Mouse (Mus musculus) spleen, adult 2 months (tissue): ENCODE measurements around the gene Cox6a1. TPM values are rescaled to one million over a fixed set of nuclear protein-coding genes. Genes with fewer than 3 reads are reported as not detected.

ENCODE experiments used
- DNase-seq, 2 experiments: peaks; one replicate each; pipeline versions ENCODE4 v3.0.0 to v3.0.0-alpha.2; 2012 to 2021; ENCODE audit warnings: low spot score in 2 of 2, low read depth in 1 of 2
- H3K27ac ChIP-seq: fragments of 200-500 bp; 2 replicates; pipeline ENCODE4 v1.5.1; 2012; ENCODE audit warnings: low read length, inconsistent platforms; ENCODE audit not compliant: insufficient read depth
- H3K27me3 ChIP-seq: fragments of 200-500 bp; 2 replicates; pipeline ENCODE4 v1.6.1; 2012; ENCODE audit warnings: mild to moderate bottlenecking, moderate library complexity, low read length, inconsistent platforms; ENCODE audit not compliant: control insufficient read depth, insufficient read depth
- H3K36me3 ChIP-seq: fragments of 200-500 bp; 2 replicates; pipeline ENCODE4 v1.6.1; 2012; ENCODE audit warnings: mild to moderate bottlenecking, low read length, inconsistent platforms; ENCODE audit not compliant: control insufficient read depth, insufficient read depth
- H3K4me1 ChIP-seq: fragments of 200-500 bp; 2 replicates; pipeline ENCODE4 v1.6.1; 2011; ENCODE audit warnings: inconsistent platforms; ENCODE audit not compliant: control insufficient read depth, insufficient read depth, insufficient read length
- H3K4me3 ChIP-seq: fragments of 200-500 bp; 2 replicates; pipeline ENCODE4 v1.5.1; 2011; ENCODE audit warnings: mild to moderate bottlenecking, inconsistent platforms; ENCODE audit not compliant: insufficient read depth, insufficient read length; ENCODE audit errors: extremely low read depth
- CTCF ChIP-seq: fragments of 200-500 bp; IDR thresholded peaks from 2 replicates; pipeline ENCODE4 v1.5.1; 2011; ENCODE audit warnings: mild to moderate bottlenecking, inconsistent platforms; ENCODE audit not compliant: insufficient read depth, insufficient read length, insufficient replicate concordance; ENCODE audit errors: extremely low read depth
- POLR2A ChIP-seq: fragments of 200-500 bp; IDR thresholded peaks from 2 replicates; pipeline ENCODE4 v1.6.1; 2011; ENCODE audit warnings: low read depth, low read length, inconsistent platforms
- WGBS: fragments of 180-500 bp; shearing (Covaris S2); methylation state at CpG from one replicate; pipeline ENCODE4 v1.1.7; 2018; 5-methylcytosine and 5-hydroxymethylcytosine counted together
- polyA plus RNA-seq: library from polyadenylated mRNA; depleted of rRNA; stranded (reverse); fragments of >200 nt; gene quantifications from 2 replicates; pipeline ENCODE4 v1.2.3, GENCODE M21; 2012

The Cox6a1 gene
- polyA plus RNA-seq, 1 experiment = 777 TPM

DNA sequence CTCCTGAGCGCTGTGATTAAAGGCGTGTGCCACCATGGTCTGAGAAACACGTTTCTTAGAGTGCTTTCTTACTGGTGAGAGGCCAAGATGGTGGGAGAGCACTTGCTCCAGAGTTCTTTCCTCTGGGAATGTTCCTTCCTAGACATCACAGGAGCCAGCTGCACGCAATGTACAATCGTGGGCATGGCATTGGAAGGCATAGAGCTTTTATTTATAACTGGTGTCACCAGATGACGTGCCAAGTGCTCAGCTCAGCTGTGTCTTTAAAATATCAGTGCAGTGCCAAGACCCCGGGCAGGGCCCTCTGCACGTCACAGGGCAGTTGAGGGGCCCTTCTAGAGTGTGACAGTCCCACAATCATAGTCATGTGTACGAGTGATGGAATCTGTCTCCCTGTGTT lies 17.8 kb downstream of the Cox6a1 start:
- Histone ChIP-seq H3K27ac (no peak overlapping the region), H3K4me1 (peaks cover 22% of the 10 kb centered on the region), H3K4me3 (no peak overlapping the region), H3K27me3 (no peaks in the 10 kb centered on the region), H3K36me3 (peaks cover 28% of the 10 kb centered on the region)
- no peak for TF ChIP-seq CTCF
- TF ChIP-seq POLR2A = no peak
- WGBS = 93% methylated on average over 9 of the region's 9 CpGs
- DNase-seq = no peak

DNA sequence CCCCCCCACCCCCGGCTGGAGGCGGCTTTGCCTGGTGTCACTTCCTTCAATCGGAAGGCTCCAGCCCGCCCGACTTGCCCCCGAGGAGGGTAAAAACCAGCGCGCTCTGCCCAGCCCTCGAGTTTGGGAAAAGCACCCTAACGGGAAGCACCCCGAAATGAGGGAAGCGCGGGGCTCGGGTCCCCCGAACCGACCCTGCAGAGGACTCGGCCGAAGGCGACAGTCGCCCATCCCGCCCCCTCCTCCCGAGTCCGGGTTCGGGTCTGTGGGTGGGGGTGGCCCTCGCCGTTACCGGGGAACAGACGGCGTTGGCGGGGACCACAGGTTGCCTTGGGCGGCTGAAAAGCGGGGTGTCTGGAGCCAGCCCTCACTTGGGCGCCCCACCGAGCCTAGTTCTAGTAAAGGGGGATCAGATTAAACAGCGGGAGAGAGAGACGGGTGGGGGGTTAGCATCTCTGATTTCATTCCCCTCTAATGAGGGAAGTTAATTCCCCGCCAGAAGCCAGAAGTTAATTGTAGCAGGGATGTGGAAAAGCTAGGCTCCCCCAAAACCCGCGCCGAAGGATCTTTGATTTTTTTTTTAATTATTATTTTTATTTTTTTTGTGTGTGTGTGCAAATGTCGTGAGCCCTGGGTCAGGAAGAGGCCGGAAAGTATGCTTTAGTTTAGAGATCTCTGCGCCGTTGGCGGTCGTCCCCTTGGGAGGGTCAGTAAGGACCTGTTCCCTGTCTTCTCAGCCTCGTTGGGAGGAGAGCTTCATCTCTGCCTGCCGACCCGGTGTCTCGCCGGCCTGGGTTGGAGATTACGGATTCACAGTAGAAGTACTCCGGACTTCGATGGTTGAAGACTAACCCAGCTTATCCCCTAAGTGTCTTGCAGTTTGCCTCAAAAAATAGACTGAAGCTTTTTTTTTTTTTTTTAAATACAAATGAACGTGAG lies 20.9 kb downstream of the Cox6a1 start:
- peak in 1 of 2 experiments; percentile 34 for DNase-seq
- WGBS = 3% methylated on average over 47 of the region's 55 CpGs
- TF ChIP-seq POLR2A = no peak
- no peak for TF ChIP-seq CTCF
- H3K27ac ChIP-seq = peak overlapping the region; percentile 71
- H3K27me3 ChIP-seq = no peaks in the 10 kb centered on the region
- peaks cover 16% of the 10 kb centered on the region for H3K36me3 ChIP-seq
- H3K4me3 ChIP-seq = peak overlapping the region; percentile 83
- H3K4me1 ChIP-seq = peaks cover 7% of the 10 kb centered on the region

- H3K27ac ChIP-seq = peak within 1 kb of the TSS; percentile 86
- H3K4me1 ChIP-seq = peaks cover 7% of the 10 kb centered on the region
- H3K36me3 ChIP-seq = peaks cover 9% of the 10 kb centered on the region
- DNase-seq = peak; percentile 81 to 92
- peak within 1 kb of the TSS; percentile 97 for H3K4me3 ChIP-seq
- 1% methylated on average over 60 of the region's 97 CpGs for WGBS
- H3K27me3 ChIP-seq = no peaks in the 10 kb centered on the region
- TF ChIP-seq POLR2A (no peak), CTCF (no peak)
Observed at GRCm38 (mm10) chr5:115326875-115327609, 21.7 kb downstream of the Cox6a1 start, which contains the start of gene Srsf9. Gene Srsf9, plus strand, starts transcription at chr5:115327177.

DNA sequence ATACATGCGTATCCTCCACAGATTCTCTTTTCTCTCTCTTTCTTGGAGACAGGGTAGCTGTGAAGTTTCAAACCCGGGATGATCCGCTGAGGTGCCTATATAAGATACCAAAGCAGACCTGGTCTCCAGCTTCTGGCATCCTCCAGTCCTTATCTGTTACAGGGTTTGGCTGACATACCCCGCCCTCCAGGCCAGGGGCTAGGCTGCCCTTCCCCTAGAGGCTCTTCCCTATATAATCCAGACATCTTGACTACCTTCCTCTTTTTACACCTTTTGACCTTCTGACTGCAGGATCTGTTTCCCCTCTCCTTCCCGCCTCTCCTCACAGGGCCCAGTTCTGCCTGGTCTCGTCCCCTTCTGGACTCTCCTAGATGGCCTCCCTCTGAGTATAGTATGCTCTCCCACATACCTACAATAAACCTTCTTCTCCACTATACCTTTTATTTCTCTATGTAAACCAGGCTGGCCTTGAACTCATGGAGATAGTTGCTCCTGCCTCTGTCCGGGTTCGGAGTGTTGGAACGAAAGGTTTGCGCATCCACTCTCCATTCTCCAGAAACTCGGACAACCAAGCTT lies 22.4 kb downstream of the Cox6a1 start:
- peak overlapping the region; percentile 86 for H3K27ac ChIP-seq
- peaks cover 7% of the 10 kb centered on the region for H3K4me1 ChIP-seq
- WGBS = 25% methylated on average over 11 of the region's 11 CpGs
- TF ChIP-seq POLR2A = no peak
- TF ChIP-seq CTCF = no peak
- DNase-seq = no peak
- peaks cover 5% of the 10 kb centered on the region for H3K36me3 ChIP-seq
- H3K4me3 ChIP-seq = peak overlapping the region; percentile 97
- no peaks in the 10 kb centered on the region for H3K27me3 ChIP-seq

DNA sequence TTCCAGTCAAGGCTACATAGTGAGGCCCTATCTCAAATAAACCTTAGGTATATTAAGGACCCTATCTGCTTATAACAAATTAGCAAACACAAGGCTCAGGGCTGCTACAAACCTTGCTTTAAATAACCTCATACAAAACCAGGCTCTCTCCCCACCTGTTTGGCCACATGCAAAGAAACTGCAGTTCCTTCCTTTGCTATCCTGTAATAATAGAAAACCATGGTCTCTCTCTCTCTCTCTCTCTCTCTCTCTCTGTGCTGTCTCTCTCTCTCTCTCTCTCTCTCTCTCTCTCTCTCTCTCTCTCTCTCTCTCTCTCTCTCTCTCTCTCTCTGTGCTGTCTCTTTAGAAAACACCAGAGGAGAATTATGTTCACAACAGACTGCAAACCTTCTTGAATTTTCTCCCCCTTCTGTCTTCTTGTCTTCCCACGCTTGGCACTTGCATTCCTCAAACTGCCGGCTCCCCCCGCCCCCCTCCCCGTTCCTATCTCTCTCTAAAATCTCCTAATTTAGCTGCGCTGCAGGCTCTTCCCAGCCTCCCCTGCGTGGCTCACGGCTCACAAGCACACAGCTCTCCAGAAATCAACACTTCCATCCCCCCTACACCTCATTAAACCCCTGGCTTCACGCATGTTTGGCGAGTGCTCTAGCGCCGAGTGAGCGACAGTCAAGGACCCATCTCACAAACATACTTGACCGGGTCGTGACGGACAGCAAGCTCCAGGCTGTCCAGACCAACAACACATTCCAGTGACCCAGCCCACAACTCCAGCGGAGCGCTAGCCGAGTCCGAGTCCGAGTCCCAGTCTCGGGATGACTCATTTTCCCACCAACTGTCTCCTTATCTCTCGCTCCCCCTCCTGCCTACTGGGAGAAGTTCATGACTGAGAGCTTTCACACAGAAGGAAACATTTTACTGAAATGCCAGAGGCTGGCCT lies 29.5 kb downstream of the Cox6a1 start:
- H3K27me3 ChIP-seq = 0 out of 2 replicates have a peak, but pooled peaks cover 1% of the 10 kb centered on the region
- no peak for DNase-seq
- WGBS = 4% methylated on average over 22 of the region's 22 CpGs
- peaks cover 6% of the 10 kb centered on the region; the same call in 1 of the 2 replicates for H3K4me1 ChIP-seq
- H3K4me3 ChIP-seq = peak overlapping the region; percentile 57
- H3K36me3 ChIP-seq = no peaks in the 10 kb centered on the region
- TF ChIP-seq POLR2A (no peak), CTCF (0 out of 2 replicates have a peak, but pooled peaks have one; percentile 1)
- peak overlapping the region; percentile 48; the same call in 1 of the 2 replicates for H3K27ac ChIP-seq
